8 mouse cellular contexts compared by ENCODE assay signal in the genomic region with DNA sequence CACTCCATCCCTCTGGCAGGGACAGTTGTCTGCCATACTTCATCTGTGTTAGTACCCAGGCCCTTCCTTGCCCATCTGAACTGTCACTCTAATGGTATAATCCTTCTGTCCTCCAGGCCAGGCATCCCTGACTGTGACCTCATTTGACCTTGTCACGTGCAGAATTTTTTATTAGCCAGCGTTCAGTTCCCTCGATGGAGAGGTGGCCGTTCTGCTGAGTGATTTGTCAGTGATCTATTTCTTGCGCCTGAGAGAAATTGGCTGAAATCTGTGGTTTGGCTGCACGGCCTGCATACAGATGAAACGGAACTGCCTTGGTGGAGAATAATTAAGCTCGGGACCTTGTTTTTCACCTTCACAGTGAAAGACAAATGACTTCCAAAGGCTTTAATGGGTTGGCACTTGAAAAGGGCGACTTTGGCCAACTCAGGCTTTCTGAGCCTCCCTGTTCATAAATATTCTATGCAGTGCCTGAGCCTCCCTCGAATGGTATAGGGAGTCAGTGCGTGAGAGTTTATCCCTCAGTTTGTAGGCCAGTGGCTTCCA. TPM values are rescaled to one million over a fixed set of nuclear protein-coding genes. Genes with fewer than 3 reads are reported as not detected.
DNase-seq lines count a peak whose midpoint lies in the region; ATAC-seq and TF ChIP-seq lines count a peak whose summit lies in the region.
"Had no signal": no experiment of that assay in that cellular context is flagged by ENCODE, and none has a peak within 500 bp of the region (broad histone marks: within the 10 kb centered on the region; RNA-seq: fewer than 3 reads in every experiment).

No protein-coding gene starts in this region.

- peak; percentile 42; the same call in 1 of the 2 replicates for ATAC-seq in forebrain, embryonic 14.5 days
- ATAC-seq in kidney, postnatal 0 days (replicated peaks; ENCODE audit: low FRiP score, low read depth): 0 out of 2 replicates have a peak, but pooled peaks have one; percentile 23
- ATAC-seq in neural tube, embryonic 14.5 days (ENCODE audit: low read depth): peak; percentile 75
- no peak for ATAC-seq in stomach, postnatal 0 days (ENCODE audit: low FRiP score, low TSS enrichment)

- intact Hi-C loops in left cerebral cortex, adult 2 months (cut with DNase I): no loop called here
- intact Hi-C loops in left cerebral cortex, postnatal 25 days (cut with DNase I): no loop called here

- WGBS in forebrain, embryonic 14.5 days: 35% methylated on average over 11 of the region's 11 CpGs
- WGBS in kidney, postnatal 0 days: 41% methylated on average over 11 of the region's 11 CpGs
- whole genome bisulfite sequencing in neural tube, embryonic 14.5 days: 16% methylated on average over 11 of the region's 11 CpGs
- WGBS in stomach, postnatal 0 days: 64% methylated on average over 11 of the region's 11 CpGs

- no peaks in the 10 kb centered on the region for H3K36me3 ChIP-seq in forebrain, embryonic 14.5 days (ENCODE audit: control insufficient read depth, insufficient read depth, low read length)
- no peaks in the 10 kb centered on the region for H3K36me3 ChIP-seq in kidney, postnatal 0 days (ENCODE audit: insufficient read depth, low read length)
- no peaks in the 10 kb centered on the region for H3K36me3 ChIP-seq in neural tube, embryonic 14.5 days (ENCODE audit: control insufficient read depth, insufficient read depth, low read length)
- H3K36me3 ChIP-seq in stomach, postnatal 0 days (ENCODE audit: control insufficient read depth, insufficient read depth, low read length): no peaks in the 10 kb centered on the region

- H3K9ac ChIP-seq in forebrain, embryonic 14.5 days (ENCODE audit: low read length): no peak overlapping the region
- H3K9ac ChIP-seq in kidney, postnatal 0 days (ENCODE audit: low read depth, low read length): no peak overlapping the region
- no peak overlapping the region for H3K9ac ChIP-seq in neural tube, embryonic 14.5 days (replicated peaks; ENCODE audit: low read depth, low read length)
- H3K9ac ChIP-seq in stomach, postnatal 0 days (ENCODE audit: low read length): no peak overlapping the region

- no peak for DNase-seq in left cerebral cortex, adult 2 months (ENCODE audit: extremely low spot score in 1 of 2, low spot score in 2 of 2)
- no peak for DNase-seq in left cerebral cortex, postnatal 25 days (ENCODE audit: low spot score in 2 of 2)
- peak; percentile 72 for DNase-seq in forebrain, embryonic 14.5 days (ENCODE audit: low spot score)
- DNase-seq in kidney, postnatal 0 days (ENCODE audit: low spot score): no peak
- no peak for DNase-seq in T-cell, adult 2 months (ENCODE audit: low spot score)
- no peak for DNase-seq in stomach, postnatal 0 days (ENCODE audit: low spot score)
- DNase-seq: lung, adult 2 months had no signal

- no peak overlapping the region for H3K4me3 ChIP-seq in left cerebral cortex, adult 2 months
- H3K4me3 ChIP-seq in forebrain, embryonic 14.5 days (ENCODE audit: low read depth, low read length): no peak overlapping the region
- no peak overlapping the region for H3K4me3 ChIP-seq in kidney, postnatal 0 days (replicated peaks; ENCODE audit: low read depth, low read length)
- H3K4me3 ChIP-seq in neural tube, embryonic 14.5 days (ENCODE audit: low read depth, low read length): no peak overlapping the region
- no peak overlapping the region for H3K4me3 ChIP-seq in stomach, postnatal 0 days (ENCODE audit: low read depth, low read length)

- TF ChIP-seq EP300 in stomach, postnatal 0 days (optimal IDR thresholded peaks at IDR 0.05): no peak

- H3K9me3 ChIP-seq in forebrain, embryonic 14.5 days (replicated peaks; ENCODE audit: control insufficient read depth, low read length): no peaks in the 10 kb centered on the region
- no peaks in the 10 kb centered on the region for H3K9me3 ChIP-seq in kidney, postnatal 0 days (replicated peaks; ENCODE audit: low read length)
- H3K9me3 ChIP-seq in neural tube, embryonic 14.5 days (ENCODE audit: control insufficient read depth, low read length): no peaks in the 10 kb centered on the region
- H3K9me3 ChIP-seq in stomach, postnatal 0 days (ENCODE audit: control insufficient read depth, low read length): no peaks in the 10 kb centered on the region

- H3K4me2 ChIP-seq in forebrain, embryonic 14.5 days (ENCODE audit: low read length): no peak overlapping the region
- H3K4me2 ChIP-seq in kidney, postnatal 0 days (ENCODE audit: low read length): no peak overlapping the region
- H3K4me2 ChIP-seq in neural tube, embryonic 14.5 days (ENCODE audit: low read depth, low read length): no peak overlapping the region
- no peak overlapping the region for H3K4me2 ChIP-seq in stomach, postnatal 0 days (replicated peaks; ENCODE audit: low read depth)

- TF ChIP-seq CTCF in left cerebral cortex, adult 2 months (IDR thresholded peaks at IDR 0.05): no peak
- TF ChIP-seq CTCF in kidney, postnatal 0 days (IDR thresholded peaks at IDR 0.05; ENCODE audit: low read depth): no peak
- no peak for TF ChIP-seq CTCF in stomach, postnatal 0 days (IDR thresholded peaks at IDR 0.05; ENCODE audit: low read depth)

- no peaks in the 10 kb centered on the region for H3K27me3 ChIP-seq in forebrain, embryonic 14.5 days (replicated peaks; ENCODE audit: control insufficient read depth, insufficient read depth, low read length)
- no peaks in the 10 kb centered on the region for H3K27me3 ChIP-seq in kidney, postnatal 0 days (ENCODE audit: insufficient read depth, low read length)
- no peaks in the 10 kb centered on the region for H3K27me3 ChIP-seq in neural tube, embryonic 14.5 days (ENCODE audit: control insufficient read depth, insufficient read depth, low read length)
- no peaks in the 10 kb centered on the region for H3K27me3 ChIP-seq in stomach, postnatal 0 days (ENCODE audit: control insufficient read depth, insufficient read depth, low read length)

- peaks cover 20% of the 10 kb centered on the region; the same call in 1 of the 2 replicates for H3K4me1 ChIP-seq in forebrain, embryonic 14.5 days (ENCODE audit: control insufficient read depth, insufficient read depth, low read length)
- H3K4me1 ChIP-seq in kidney, postnatal 0 days (replicated peaks; ENCODE audit: insufficient read depth, low read length): no peaks in the 10 kb centered on the region; the same call in 1 of the 2 replicates
- peaks cover 31% of the 10 kb centered on the region for H3K4me1 ChIP-seq in neural tube, embryonic 14.5 days (ENCODE audit: control insufficient read depth, insufficient read depth, low read length)
- H3K4me1 ChIP-seq in stomach, postnatal 0 days (replicated peaks; ENCODE audit: control insufficient read depth, insufficient read depth): peaks cover 4% of the 10 kb centered on the region; the same call in 1 of the 2 replicates

- H3K27ac ChIP-seq in left cerebral cortex, adult 2 months: peak overlapping the region; percentile 74
- H3K27ac ChIP-seq in forebrain, embryonic 14.5 days (ENCODE audit: low read depth, low read length): peak overlapping the region; percentile 18; the same call in 1 of the 2 replicates
- no peak overlapping the region for H3K27ac ChIP-seq in kidney, postnatal 0 days
- H3K27ac ChIP-seq in neural tube, embryonic 14.5 days (ENCODE audit: low read depth, low read length): peak overlapping the region; percentile 82
- H3K27ac ChIP-seq in stomach, postnatal 0 days (replicated peaks): no peak overlapping the region

RNA-seq across cellular contexts. Expression of a gene that starts 21.1 kb away (rescaled TPM):
- total RNA-seq in left cerebral cortex, adult 2 months (2021): 10 to 100 TPM; 81.5 to 95.1 TPM
- total RNA-seq in left cerebral cortex, postnatal 25 days (2021): 10 to 100 TPM; 66.6 to 75.2 TPM
- 0.24 TPM in 1 of 2 replicates, not detected in the other for polyA plus RNA-seq in forebrain, embryonic 14.5 days (2014; fragmentation: Nextera tagmentation; extraction: Ambion mirVana)
- 0.47 and 0.70 TPM in 2 replicates for polyA plus RNA-seq in kidney, postnatal 0 days (2015; fragmentation: Nextera tagmentation; extraction: Ambion mirVana)
- polyA plus RNA-seq in neural tube, embryonic 14.5 days (2014; fragmentation: Nextera tagmentation; extraction: Ambion mirVana): 1.5 and 2.9 TPM in 2 replicates
- polyA plus RNA-seq in stomach, postnatal 0 days (2015; fragmentation: Nextera tagmentation; extraction: Ambion mirVana): 0.63 and 0.65 TPM in 2 replicates

Comparison
In these comparisons a context has a peak if more than half of its experiments do, and no peak if none do; other contexts are left out.
1. H3K27ac ChIP-seq: peak in left cerebral cortex, adult 2 months (single experiment), forebrain, embryonic 14.5 days (single experiment) and neural tube, embryonic 14.5 days (single experiment); none in kidney, postnatal 0 days (single experiment) and stomach, postnatal 0 days (single experiment).